Mouse (Mus musculus) intestine, embryonic 14.5 days (tissue): Measurements from ENCODE around the gene Gm11444. TPM values are rescaled to one million over a fixed set of nuclear protein-coding genes. Genes with fewer than 3 reads are reported as not detected.

Experiments used
- ATAC-seq: fragments of 200-750 bp; cut with Nextera tagmentation; replicated peaks from 2 replicates; pipeline ENCODE4 v1.8.0; 2017; ENCODE audit warnings: low read depth, moderate number of reproducible peaks, moderate TSS enrichment, moderate library complexity; ENCODE audit not compliant: low FRiP score, low TSS enrichment
- DNase-seq: peaks from one replicate; pipeline ENCODE4 v3.0.0-alpha.2; 2018; ENCODE audit warnings: low spot score
- H3K27ac ChIP-seq: fragments of 300-500 bp; sonication (generic); 2 replicates; pipeline ENCODE4 v1.5.1; 2014; ENCODE audit warnings: low read depth, mild to moderate bottlenecking, control low read depth
- H3K27me3 ChIP-seq: fragments of 300-500 bp; sonication (generic); replicated peaks from 2 replicates; pipeline ENCODE4 v1.6.1; 2014; ENCODE audit warnings: low read length, control low read depth; ENCODE audit not compliant: control insufficient read depth, insufficient read depth
- H3K36me3 ChIP-seq: fragments of 300-500 bp; sonication (generic); 2 replicates; pipeline ENCODE4 v1.6.1; 2014; ENCODE audit warnings: low read length, control low read depth; ENCODE audit not compliant: control insufficient read depth, insufficient read depth
- H3K4me1 ChIP-seq: fragments of 300-500 bp; sonication (generic); replicated peaks from 2 replicates; pipeline ENCODE4 v1.6.1; 2014; ENCODE audit warnings: low read length, control low read depth, mixed read lengths; ENCODE audit not compliant: control insufficient read depth, insufficient read depth
- H3K4me2 ChIP-seq: fragments of 300-500 bp; sonication (generic); 2 replicates; pipeline ENCODE4 v1.6.1; 2014; ENCODE audit warnings: low read length
- H3K4me3 ChIP-seq: fragments of 300-500 bp; sonication (generic); 2 replicates; pipeline ENCODE4 v1.5.1; 2014; ENCODE audit warnings: low read depth, low read length, control low read depth, mixed read lengths
- H3K9ac ChIP-seq: fragments of 300-500 bp; sonication (generic); 2 replicates; pipeline ENCODE4 v1.6.1; 2014; ENCODE audit warnings: mild to moderate bottlenecking, low read length
- H3K9me3 ChIP-seq: fragments of 300-500 bp; sonication (generic); 2 replicates; pipeline ENCODE4 v1.6.1; 2016; ENCODE audit warnings: low read length, control low read depth; ENCODE audit not compliant: control insufficient read depth
- WGBS: fragments of 180-500 bp; shearing (Covaris S2); extraction: QIAGEN DNeasy Blood & Tissue Kit; methylation state at CpG from one replicate; pipeline ENCODE4 v1.1.7; 2014; 5-methylcytosine and 5-hydroxymethylcytosine counted together
- polyA plus RNA-seq: library from polyadenylated mRNA; unstranded; fragments of >200 nt; fragmentation: Nextera tagmentation; extraction: Ambion mirVana; gene quantifications from 2 replicates; pipeline ENCODE4 v1.2.1, GENCODE M21; 2014

The Gm11444 gene
- polyA plus RNA-seq, 1 experiment from 2014 or later, result not detected

DNA sequence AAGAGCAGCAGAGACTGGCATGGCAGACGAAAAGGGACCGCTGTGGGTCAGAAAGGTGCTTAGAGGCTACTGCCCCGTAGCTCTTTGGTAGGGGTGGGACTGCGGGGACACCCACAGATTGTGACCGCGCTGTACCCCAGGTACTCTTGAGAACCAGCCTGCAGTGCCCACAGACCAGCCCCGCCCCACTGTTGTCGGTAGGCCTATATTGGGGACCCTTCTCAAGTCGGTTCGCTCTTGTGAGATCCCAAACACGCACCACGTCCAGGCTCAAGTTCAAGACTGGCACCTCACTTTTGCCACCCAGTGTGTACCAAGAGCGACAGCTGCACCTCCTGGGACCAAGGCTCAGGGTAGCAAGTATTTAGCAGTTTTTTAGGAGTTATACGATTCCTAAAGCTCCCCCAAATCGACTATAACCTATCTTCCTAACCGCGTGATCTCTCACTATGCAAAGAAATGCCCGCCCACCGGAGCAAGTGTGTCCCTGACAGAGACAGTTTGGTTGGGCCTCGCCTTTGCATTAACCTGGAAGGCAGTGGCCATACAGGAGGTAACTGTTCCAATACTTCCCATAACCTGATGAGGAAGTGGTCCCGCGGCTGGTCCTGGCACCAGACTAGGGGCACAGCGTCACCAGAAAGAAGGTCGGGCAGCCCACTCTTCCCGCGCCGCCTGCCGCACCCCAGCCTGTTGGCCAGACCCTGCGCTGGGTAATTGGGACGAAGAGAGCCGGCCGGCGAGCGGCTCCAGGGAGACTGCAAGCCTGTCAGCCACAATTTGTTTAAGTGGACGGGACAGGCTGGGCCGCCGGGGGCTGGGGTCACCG, 21.2 kb downstream of the Gm11444 start:
- Histone ChIP-seq H3K4me2 (peak overlapping the region; percentile 84), H3K27ac (peak overlapping the region; percentile 88; the same call in 1 of the 2 replicates), H3K9ac (peak overlapping the region; percentile 47; the same call in 1 of the 2 replicates), H3K4me1 (peaks cover 38% of the 10 kb centered on the region), H3K4me3 (peak overlapping the region; percentile 29; the same call in 1 of the 2 replicates), H3K27me3 (peaks cover 68% of the 10 kb centered on the region), H3K9me3 (no peaks in the 10 kb centered on the region), H3K36me3 (no peaks in the 10 kb centered on the region)
- DNase-seq (no peak), ATAC-seq (no peak)
- 24% methylated on average over 38 of the region's 38 CpGs for WGBS

DNA sequence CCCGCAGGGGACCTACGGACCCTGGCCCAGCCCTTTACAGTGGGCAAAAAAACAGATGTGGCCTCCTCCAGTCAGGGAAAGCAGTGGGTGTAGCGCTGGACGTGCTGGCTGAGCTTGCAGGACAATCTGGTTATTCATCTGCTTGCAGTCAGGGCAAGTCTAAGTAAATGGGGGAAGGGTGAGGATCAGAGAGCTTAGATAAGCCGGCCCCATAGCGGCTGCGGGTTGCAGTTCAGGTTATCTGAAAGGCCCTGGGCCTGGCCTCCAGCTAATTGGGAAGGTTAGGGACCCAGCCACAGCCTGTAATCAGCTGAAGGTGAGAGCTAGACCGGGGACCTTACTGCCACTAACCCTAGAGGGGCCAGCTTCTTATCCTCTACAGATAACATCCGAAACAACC, 22.8 kb downstream of the Gm11444 start:
- Histone ChIP-seq H3K4me2 (no peak overlapping the region), H3K36me3 (no peaks in the 10 kb centered on the region), H3K9ac (no peak overlapping the region), H3K9me3 (no peaks in the 10 kb centered on the region), H3K4me1 (peaks cover 42% of the 10 kb centered on the region), H3K27me3 (peaks cover 57% of the 10 kb centered on the region), H3K4me3 (no peak overlapping the region), H3K27ac (no peak overlapping the region)
- DNase-seq (no peak), ATAC-seq (no peak)
- 30% methylated on average over 9 of the region's 9 CpGs for WGBS

DNA sequence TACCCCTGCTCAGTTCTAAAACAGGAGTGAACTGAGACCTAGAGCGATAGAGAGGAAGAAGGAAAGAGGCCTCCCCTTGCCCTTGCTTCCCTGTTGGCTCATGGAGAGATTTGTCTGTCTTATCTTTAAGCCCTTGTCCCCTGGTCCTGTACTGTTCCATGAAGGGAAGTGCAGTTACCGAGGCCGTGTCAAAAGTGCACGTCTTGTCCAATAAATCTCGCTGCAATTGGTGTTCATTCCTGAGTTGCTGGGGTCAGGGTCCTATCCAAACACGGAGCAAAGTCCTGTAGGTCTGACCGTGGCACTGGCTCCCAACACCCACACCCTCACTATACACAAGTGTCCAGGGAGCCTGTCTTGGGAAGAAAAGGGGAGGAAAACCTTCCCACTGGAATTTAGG, 24.3 kb downstream of the Gm11444 start:
- no peak for ATAC-seq
- Histone ChIP-seq H3K4me2 (no peak overlapping the region), H3K27ac (no peak overlapping the region), H3K36me3 (no peaks in the 10 kb centered on the region), H3K9me3 (no peaks in the 10 kb centered on the region), H3K27me3 (peaks cover 43% of the 10 kb centered on the region), H3K9ac (no peak overlapping the region), H3K4me1 (peaks cover 34% of the 10 kb centered on the region), H3K4me3 (no peak overlapping the region)
- DNase-seq, result no peak
- 51% methylated on average over 7 of the region's 7 CpGs for WGBS

DNA sequence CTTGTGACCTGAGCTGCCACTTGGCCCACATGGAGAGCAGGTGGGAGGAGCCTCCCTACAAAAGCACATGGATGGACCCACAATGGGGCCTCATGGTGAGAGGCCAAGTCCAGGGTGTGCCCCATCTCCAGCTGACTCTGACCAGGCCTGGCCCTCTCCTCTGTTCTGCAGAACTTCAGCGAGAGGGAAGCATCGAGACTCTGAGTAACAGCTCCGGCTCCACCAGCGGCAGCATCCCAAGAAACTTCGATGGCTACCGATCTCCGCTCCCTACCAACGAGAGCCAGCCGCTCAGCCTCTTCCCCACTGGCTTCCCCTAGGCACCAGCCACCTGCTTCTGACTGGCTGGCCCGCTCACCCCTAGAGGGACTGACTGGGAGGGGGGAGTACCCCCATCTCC, 25.1 kb downstream of the Gm11444 start:
- H3K4me2 ChIP-seq, result no peak overlapping the region
- 84% methylated on average over 10 of the region's 10 CpGs for WGBS
- H3K9ac ChIP-seq, result no peak overlapping the region
- no peak overlapping the region for H3K4me3 ChIP-seq
- no peaks in the 10 kb centered on the region for H3K36me3 ChIP-seq
- no peak for ATAC-seq
- no peak overlapping the region for H3K27ac ChIP-seq
- no peak for DNase-seq
- peaks cover 31% of the 10 kb centered on the region for H3K4me1 ChIP-seq
- no peaks in the 10 kb centered on the region for H3K9me3 ChIP-seq
- H3K27me3 ChIP-seq, result peaks cover 35% of the 10 kb centered on the region

DNA sequence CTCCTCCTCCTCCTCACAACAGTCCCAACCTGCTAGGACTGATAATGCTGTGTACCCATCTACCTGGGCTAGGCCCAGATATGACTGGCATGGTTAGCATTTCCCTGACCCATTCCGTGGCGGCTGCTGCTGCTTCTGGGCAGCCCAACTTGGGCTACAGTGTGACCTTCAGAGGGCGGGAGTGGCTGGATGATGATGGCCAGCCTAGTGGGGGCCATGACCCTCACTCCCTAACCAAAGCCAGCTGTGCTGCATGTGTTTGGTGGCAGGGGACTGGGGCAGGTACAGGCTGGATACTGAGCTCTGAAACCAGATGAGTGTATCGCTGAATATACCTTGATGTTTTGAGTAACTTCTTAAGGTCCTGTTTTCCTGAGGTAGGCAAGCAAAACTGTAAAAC, 26.3 kb downstream of the Gm11444 start:
- 94% methylated on average over 4 of the region's 4 CpGs for WGBS
- Histone ChIP-seq H3K36me3 (no peaks in the 10 kb centered on the region), H3K4me2 (no peak overlapping the region), H3K4me1 (peaks cover 22% of the 10 kb centered on the region), H3K27ac (no peak overlapping the region), H3K9me3 (no peaks in the 10 kb centered on the region), H3K9ac (no peak overlapping the region), H3K27me3 (peaks cover 24% of the 10 kb centered on the region), H3K4me3 (no peak overlapping the region)
- ATAC-seq (no peak), DNase-seq (no peak)

DNA sequence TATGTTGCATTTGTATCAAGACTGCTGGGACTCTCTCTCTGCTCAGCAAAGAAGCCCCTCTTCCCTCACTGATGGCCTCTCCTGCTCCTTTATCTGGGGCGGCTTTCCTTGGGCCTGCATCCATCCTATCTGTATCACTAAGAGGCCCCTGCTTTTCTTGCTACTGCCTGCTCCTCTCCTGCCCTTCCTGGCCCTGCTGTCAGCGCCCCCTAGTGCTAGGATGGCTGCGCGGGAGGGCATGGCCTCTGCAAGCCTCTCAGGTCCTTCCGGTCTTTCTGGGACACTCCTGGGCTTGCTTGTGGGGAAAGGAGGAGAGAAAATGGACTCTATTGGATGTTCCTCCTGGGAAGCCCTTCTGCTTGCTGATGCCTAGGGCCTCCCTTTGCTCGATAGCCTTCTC, 27.0 kb downstream of the Gm11444 start:
- WGBS, result 18% methylated on average over 6 of the region's 6 CpGs
- Histone ChIP-seq H3K27me3 (peaks cover 19% of the 10 kb centered on the region), H3K9me3 (no peaks in the 10 kb centered on the region), H3K36me3 (no peaks in the 10 kb centered on the region), H3K4me1 (peaks cover 20% of the 10 kb centered on the region), H3K27ac (no peak overlapping the region), H3K9ac (no peak overlapping the region), H3K4me2 (no peak overlapping the region), H3K4me3 (no peak overlapping the region)
- DNase-seq (peak; percentile 87), ATAC-seq (no peak)

DNA sequence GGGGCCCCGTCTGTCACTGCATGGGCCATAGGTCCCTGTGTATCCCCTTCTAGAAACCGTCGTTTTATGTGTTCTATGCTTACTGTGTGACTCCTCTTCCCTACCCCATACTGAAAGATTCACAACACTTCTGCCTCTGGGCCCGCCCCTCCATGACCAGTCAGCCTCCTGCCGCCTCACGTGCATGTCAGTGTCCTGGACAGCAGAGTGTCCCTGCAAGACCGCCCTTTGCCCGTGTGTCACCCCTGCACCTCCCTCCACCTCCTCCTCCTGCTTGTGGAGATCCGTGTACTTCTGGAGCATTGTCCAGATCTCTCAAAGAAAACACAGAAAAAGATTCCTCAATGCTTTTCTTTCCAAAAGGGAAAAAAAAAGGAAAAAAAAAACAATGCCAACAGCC, 28.5 kb downstream of the Gm11444 start:
- 78% methylated on average over 9 of the region's 9 CpGs for WGBS
- DNase-seq (no peak), ATAC-seq (no peak)
- H3K27me3 ChIP-seq, result peaks cover 8% of the 10 kb centered on the region; the same call in 1 of the 2 replicates
- H3K4me3 ChIP-seq, result no peak overlapping the region
- no peaks in the 10 kb centered on the region for H3K36me3 ChIP-seq
- no peak overlapping the region for H3K4me2 ChIP-seq
- H3K9me3 ChIP-seq, result no peaks in the 10 kb centered on the region
- H3K9ac ChIP-seq, result no peak overlapping the region
- H3K27ac ChIP-seq, result no peak overlapping the region
- peaks cover 8% of the 10 kb centered on the region for H3K4me1 ChIP-seq

DNA sequence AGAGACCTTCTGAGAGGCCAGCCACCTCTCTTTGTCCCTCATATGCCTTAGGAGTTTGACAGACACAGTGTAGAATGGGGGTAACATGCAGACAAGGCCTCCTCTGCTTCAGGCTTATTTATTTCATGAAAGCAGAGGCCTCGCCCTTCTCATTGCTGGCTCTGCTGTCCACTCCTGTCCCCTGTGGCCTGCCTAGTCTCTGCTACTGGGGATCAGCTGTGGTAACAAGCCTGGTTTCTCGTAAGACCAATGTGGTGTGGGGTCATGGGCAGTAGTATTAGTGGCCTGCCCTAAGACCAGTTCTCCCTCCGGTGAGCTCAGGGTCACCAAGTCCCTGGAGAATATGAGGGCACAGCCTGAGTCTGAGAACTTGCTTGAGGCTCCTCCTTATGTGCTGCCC, 29.2 kb downstream of the Gm11444 start:
- Histone ChIP-seq H3K4me1 (peaks cover 8% of the 10 kb centered on the region), H3K9me3 (no peaks in the 10 kb centered on the region), H3K4me2 (no peak overlapping the region), H3K27me3 (peaks cover 2% of the 10 kb centered on the region; the same call in 1 of the 2 replicates), H3K9ac (no peak overlapping the region), H3K36me3 (no peaks in the 10 kb centered on the region), H3K27ac (no peak overlapping the region), H3K4me3 (no peak overlapping the region)
- ATAC-seq, result no peak
- no peak for DNase-seq
- WGBS, result 87% methylated on average over 3 of the region's 3 CpGs

DNA sequence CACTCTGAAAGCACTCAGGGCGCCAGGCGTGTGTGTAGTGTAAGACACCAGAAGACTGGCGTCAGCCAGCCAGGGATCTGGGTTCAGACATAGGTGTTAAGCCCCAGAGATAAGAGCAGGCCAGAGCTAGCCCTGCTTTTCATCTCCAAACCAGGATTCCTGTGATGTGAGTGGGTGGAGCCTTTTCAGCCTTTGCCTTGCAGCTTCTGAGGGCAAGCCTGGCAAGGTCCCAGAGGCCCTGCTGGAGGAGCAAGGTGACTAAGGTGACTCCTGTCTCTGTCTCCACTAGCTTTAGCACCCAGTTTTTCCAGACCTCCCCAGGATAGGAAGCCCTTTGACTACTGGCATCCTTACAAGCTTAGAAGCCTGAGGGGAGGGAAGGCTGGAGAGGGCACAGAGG, 31.7 kb downstream of the Gm11444 start:
- no peak overlapping the region for H3K4me3 ChIP-seq
- H3K4me2 ChIP-seq, result no peak overlapping the region
- H3K36me3 ChIP-seq, result no peaks in the 10 kb centered on the region
- peaks cover 14% of the 10 kb centered on the region for H3K4me1 ChIP-seq
- no peak overlapping the region for H3K9ac ChIP-seq
- H3K9me3 ChIP-seq, result no peaks in the 10 kb centered on the region
- H3K27ac ChIP-seq, result no peak overlapping the region
- 54% methylated on average over 3 of the region's 3 CpGs for WGBS
- H3K27me3 ChIP-seq, result no peaks in the 10 kb centered on the region
- DNase-seq (no peak), ATAC-seq (no peak)
